Mouse (Mus musculus): ENCODE data around the gene Sgms1.

- TF ChIP-seq GATA1 (IDR thresholded peaks at IDR 0.05; ENCODE audit: borderline replicate concordance, low read length) = no peak
- TF ChIP-seq FLI1 (IDR thresholded peaks at IDR 0.05; ENCODE audit: low read length) = no peak
Observed at GRCm38 (mm10) chr19:32257616-32258015, 131.9 kb downstream of the Sgms1 start.
